Mouse (Mus musculus) heart, embryonic 11.5 days (tissue): ENCODE results near the gene Cacna2d2. TPM values are rescaled to one million over a fixed set of nuclear protein-coding genes. Genes with fewer than 3 reads are reported as not detected.

Source experiments
- ATAC-seq: fragments of 200-750 bp; cut with Nextera tagmentation; replicated peaks from 2 replicates; pipeline ENCODE4 v1.8.0; 2017; ENCODE audit warnings: moderate library complexity; ENCODE audit not compliant: insufficient number of reproducible peaks, low FRiP score, low TSS enrichment
- H3K27ac ChIP-seq: fragments of 300-500 bp; sonication (generic); 2 replicates; pipeline ENCODE4 v1.5.1; 2014; ENCODE audit warnings: mild to moderate bottlenecking, low read depth, low read length
- H3K27me3 ChIP-seq: fragments of 300-500 bp; sonication (generic); 2 replicates; pipeline ENCODE4 v1.6.1; 2014; ENCODE audit warnings: mild to moderate bottlenecking, low read length, mixed read lengths; ENCODE audit not compliant: control insufficient read depth, insufficient read depth
- H3K36me3 ChIP-seq: fragments of 300-500 bp; sonication (generic); 2 replicates; pipeline ENCODE4 v1.6.1; 2014; ENCODE audit warnings: mild to moderate bottlenecking, low read length, moderate library complexity, mixed read lengths; ENCODE audit not compliant: control insufficient read depth, insufficient read depth
- H3K4me1 ChIP-seq: fragments of 300-500 bp; sonication (generic); 2 replicates; pipeline ENCODE4 v1.6.1; 2014; ENCODE audit warnings: low read length; ENCODE audit not compliant: control insufficient read depth, insufficient read depth
- H3K4me2 ChIP-seq: fragments of 300-500 bp; sonication (generic); 2 replicates; pipeline ENCODE4 v1.6.1; 2014; ENCODE audit warnings: mild to moderate bottlenecking, moderate library complexity
- H3K4me3 ChIP-seq: fragments of 300-500 bp; sonication (generic); 2 replicates; pipeline ENCODE4 v1.5.1; 2014; ENCODE audit warnings: low read depth, low read length
- H3K9ac ChIP-seq: fragments of 300-500 bp; sonication (generic); 2 replicates; pipeline ENCODE4 v1.6.1; 2014; ENCODE audit warnings: mild to moderate bottlenecking, low read depth, low read length, moderate library complexity
- H3K9me3 ChIP-seq: fragments of 300-500 bp; sonication (generic); replicated peaks from 2 replicates; pipeline ENCODE4 v1.6.1; 2016; ENCODE audit warnings: low read length; ENCODE audit not compliant: control insufficient read depth
- WGBS: fragments of 180-500 bp; shearing (Covaris S2); extraction: QIAGEN DNeasy Blood & Tissue Kit; methylation state at CpG from one replicate; pipeline ENCODE4 v1.1.7; 2014; ENCODE audit not compliant: insufficient replicate concordance; 5-methylcytosine and 5-hydroxymethylcytosine counted together
- polyA plus RNA-seq: library from polyadenylated mRNA; unstranded; fragments of >200 nt; fragmentation: Nextera tagmentation; extraction: Ambion mirVana; gene quantifications from 2 replicates; pipeline ENCODE4 v1.2.1, GENCODE M21; 2014

The Cacna2d2 gene
- polyA plus RNA-seq, 1 experiment from 2014 or later = 7.1 TPM

DNA sequence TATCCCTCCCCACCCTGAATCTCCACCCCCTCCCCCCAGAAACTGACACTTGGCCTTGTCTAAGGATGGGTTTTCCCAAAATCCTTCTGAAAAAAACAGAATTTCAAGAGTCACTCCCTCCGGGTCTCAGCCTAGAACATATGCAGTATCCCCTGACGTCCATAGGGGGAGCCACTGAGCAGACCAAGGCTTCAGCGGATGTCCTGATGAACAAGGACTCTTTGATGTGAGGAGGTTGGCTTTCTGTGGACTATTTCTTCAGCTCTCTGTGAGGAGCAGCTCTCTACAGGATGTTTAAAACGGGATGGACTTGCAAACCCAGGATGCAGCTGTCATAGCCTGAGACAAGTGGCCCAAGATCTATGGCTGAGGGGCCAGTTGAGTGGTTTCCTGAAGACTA, 53.1 kb downstream of the Cacna2d2 start:
- peaks cover 12% of the 10 kb centered on the region for H3K4me1 ChIP-seq

DNA sequence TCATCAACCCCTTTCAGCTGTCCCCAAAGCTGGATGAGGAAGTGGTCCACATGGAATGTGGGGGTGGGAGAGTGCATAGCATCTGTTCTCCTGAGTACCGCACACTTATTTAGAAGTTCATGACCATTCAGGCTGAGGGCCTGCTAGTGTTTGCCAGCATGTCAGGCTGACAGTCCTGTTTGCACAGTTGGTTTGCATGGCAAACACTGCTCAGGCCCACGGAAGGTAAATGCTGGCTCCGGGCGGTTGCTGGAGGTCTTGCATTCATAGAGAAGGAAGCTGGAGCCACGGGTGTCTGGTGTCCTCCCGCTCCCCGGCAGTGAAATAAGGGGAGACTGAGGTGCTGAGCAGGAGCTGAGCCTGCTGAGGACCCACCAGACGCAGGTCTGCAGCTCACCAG, 53.7 kb downstream of the Cacna2d2 start:
- Histone ChIP-seq H3K9me3 (no peaks in the 10 kb centered on the region), H3K27ac (no peak overlapping the region), H3K27me3 (peaks cover 13% of the 10 kb centered on the region), H3K4me1 (peaks cover 12% of the 10 kb centered on the region), H3K4me2 (no peak overlapping the region), H3K9ac (no peak overlapping the region), H3K36me3 (no peaks in the 10 kb centered on the region), H3K4me3 (no peak overlapping the region)
- WGBS = 76% methylated on average over 8 of the region's 8 CpGs
- ATAC-seq = no peak

More for the DNA sequence above, 53.1 kb downstream of the Cacna2d2 start:
- H3K27ac ChIP-seq = no peak overlapping the region
- peaks cover 13% of the 10 kb centered on the region for H3K27me3 ChIP-seq
- H3K9me3 ChIP-seq = no peaks in the 10 kb centered on the region
- WGBS = 22% methylated on average over 4 of the region's 4 CpGs
- H3K4me3 ChIP-seq = no peak overlapping the region
- ATAC-seq = no peak
- H3K9ac ChIP-seq = no peak overlapping the region
- no peaks in the 10 kb centered on the region for H3K36me3 ChIP-seq
- no peak overlapping the region for H3K4me2 ChIP-seq

DNA sequence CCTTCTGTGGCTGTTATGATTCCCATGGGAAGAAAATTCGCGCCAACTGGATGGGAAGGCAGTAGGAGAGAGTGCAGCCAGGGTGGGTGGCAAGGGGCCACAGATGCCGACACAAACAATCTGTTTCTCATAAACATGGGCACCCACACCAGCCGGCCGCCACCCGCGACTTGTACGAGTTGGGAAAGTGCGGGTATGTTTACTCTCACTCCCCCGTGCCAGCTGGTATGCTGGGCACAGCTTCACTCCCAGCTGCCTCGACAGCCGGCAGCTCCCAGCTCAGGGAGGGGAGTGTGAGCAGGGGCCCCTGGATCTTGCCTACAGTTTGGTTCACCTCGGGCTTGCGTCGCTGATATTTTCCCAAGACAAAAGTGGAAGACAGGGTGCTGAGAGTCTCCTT, 57.3 kb downstream of the Cacna2d2 start:
- Histone ChIP-seq H3K27me3 (0 out of 2 replicates have a peak, but pooled peaks cover 4% of the 10 kb centered on the region), H3K9me3 (no peaks in the 10 kb centered on the region), H3K27ac (no peak overlapping the region), H3K4me2 (no peak overlapping the region), H3K4me1 (peaks cover 10% of the 10 kb centered on the region), H3K36me3 (no peaks in the 10 kb centered on the region), H3K9ac (no peak overlapping the region), H3K4me3 (no peak overlapping the region)
- ATAC-seq = no peak
- WGBS = 63% methylated on average over 15 of the region's 15 CpGs

DNA sequence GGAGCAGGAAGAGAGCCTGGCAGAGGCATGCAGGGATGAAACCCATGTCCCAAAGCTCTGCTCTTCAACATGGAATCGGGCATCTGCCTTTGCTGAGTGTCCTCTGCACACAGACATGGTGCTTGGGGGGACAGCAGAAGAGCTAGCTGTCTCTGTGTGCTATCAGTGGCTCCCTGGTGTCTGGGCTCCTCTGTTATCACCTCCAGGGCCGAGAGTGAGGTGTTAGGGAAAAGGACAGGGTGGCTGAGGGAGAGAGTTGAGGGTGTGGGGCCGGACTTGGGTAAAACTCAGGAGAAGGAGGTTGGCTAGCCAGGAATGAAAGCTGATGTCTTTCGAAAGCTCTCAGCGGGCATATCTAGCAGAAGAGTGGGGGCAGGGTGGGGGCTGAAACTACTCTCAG, 63.5 kb downstream of the Cacna2d2 start:
- no peaks in the 10 kb centered on the region for H3K9me3 ChIP-seq
- peak; percentile 60; the same call in 1 of the 2 replicates for ATAC-seq
- 20% methylated on average over 5 of the region's 5 CpGs for WGBS
- H3K9ac ChIP-seq = no peak overlapping the region
- H3K27ac ChIP-seq = peak overlapping the region; percentile 90
- H3K4me1 ChIP-seq = peaks cover 32% of the 10 kb centered on the region
- H3K36me3 ChIP-seq = no peaks in the 10 kb centered on the region
- H3K4me3 ChIP-seq = no peak overlapping the region
- H3K4me2 ChIP-seq = peak overlapping the region; percentile 1; the same call in 1 of the 2 replicates
- 0 out of 2 replicates have a peak, but pooled peaks cover 3% of the 10 kb centered on the region for H3K27me3 ChIP-seq

DNA sequence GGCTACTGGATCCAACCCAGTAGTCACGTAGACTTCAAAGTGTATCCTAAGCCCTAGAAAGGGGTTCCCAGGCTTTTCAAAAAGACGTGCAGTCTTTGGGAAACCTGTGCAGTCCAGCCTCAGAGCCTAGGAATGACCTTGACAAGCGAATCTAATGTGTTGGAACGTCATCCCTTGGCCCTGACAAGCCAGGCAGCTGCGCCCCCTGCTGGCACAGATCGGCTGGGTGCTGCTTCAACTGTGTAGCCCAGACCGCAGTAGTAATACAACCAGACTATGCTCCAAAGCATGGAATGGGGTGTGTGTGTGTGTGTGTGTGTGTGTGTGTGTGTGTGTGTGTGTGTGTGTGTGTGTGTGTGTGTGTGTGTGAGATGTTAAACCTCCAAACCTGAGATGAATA, 64.1 kb downstream of the Cacna2d2 start:
- H3K27ac ChIP-seq = peak overlapping the region; percentile 90
- H3K4me1 ChIP-seq = peaks cover 32% of the 10 kb centered on the region
- no peak overlapping the region for H3K4me3 ChIP-seq
- ATAC-seq = peak; percentile 69
- 0 out of 2 replicates have a peak, but pooled peaks cover 3% of the 10 kb centered on the region for H3K27me3 ChIP-seq
- H3K36me3 ChIP-seq = no peaks in the 10 kb centered on the region
- no peaks in the 10 kb centered on the region for H3K9me3 ChIP-seq
- peak overlapping the region; percentile 1; the same call in 1 of the 2 replicates for H3K4me2 ChIP-seq
- H3K9ac ChIP-seq = no peak overlapping the region
- WGBS = 7% methylated on average over 7 of the region's 7 CpGs

DNA sequence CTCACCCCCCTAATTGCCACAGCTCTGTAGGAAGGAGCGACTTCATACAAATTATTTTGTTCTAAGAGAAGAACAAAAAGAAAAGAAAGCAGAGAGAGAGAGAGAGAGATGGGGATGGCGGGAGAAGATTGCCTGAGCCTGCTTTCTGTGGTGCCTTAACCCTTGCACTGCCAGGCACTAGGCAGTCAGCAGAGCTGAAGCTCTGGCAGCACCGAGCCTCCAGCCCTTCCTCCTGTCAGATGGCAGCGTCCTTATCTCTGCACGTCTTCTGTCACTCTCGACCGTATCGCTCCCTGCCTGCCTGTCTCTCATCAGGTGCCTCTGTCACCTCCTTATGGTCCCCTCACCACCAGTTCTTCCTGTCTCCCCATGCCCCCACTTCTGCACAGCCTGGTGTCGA, 64.7 kb downstream of the Cacna2d2 start:
- peak overlapping the region; percentile 90 for H3K27ac ChIP-seq
- 0 out of 2 replicates have a peak, but pooled peaks cover 3% of the 10 kb centered on the region for H3K27me3 ChIP-seq
- no peaks in the 10 kb centered on the region for H3K36me3 ChIP-seq
- ATAC-seq = no peak; the same call in 1 of the 2 replicates
- peaks cover 32% of the 10 kb centered on the region for H3K4me1 ChIP-seq
- no peaks in the 10 kb centered on the region for H3K9me3 ChIP-seq
- 0 out of 2 replicates have a peak overlapping the region, but pooled peaks have one; percentile 16 for H3K9ac ChIP-seq
- no peak overlapping the region for H3K4me3 ChIP-seq
- WGBS = 15% methylated on average over 9 of the region's 9 CpGs
- H3K4me2 ChIP-seq = peak overlapping the region; percentile 4; the same call in 1 of the 2 replicates

DNA sequence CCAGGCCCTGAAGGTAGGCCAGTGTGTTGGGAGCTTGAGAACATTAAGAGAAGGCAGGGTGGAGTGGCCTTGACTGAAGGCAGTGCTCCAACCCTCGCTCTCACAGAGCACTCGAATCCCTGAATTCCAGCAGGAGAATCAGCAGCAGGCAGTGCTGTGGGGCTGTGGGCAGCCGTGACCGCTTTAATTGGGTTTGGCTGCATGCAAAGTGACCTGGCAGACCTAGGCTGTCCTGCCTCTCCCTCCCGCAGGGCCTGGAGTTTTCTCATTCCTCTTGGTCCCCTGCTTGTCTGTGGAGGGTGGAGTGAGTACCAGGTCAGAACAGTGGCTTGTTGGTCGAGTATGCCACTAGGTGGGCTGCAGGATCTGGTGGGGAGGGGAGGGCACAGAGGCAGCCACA, 66.2 kb downstream of the Cacna2d2 start:
- ATAC-seq = no peak
- H3K4me1 ChIP-seq = peaks cover 32% of the 10 kb centered on the region
- no peaks in the 10 kb centered on the region for H3K9me3 ChIP-seq
- WGBS = 25% methylated on average over 6 of the region's 6 CpGs
- H3K4me3 ChIP-seq = no peak overlapping the region
- H3K4me2 ChIP-seq = no peak overlapping the region
- 0 out of 2 replicates have a peak, but pooled peaks cover 3% of the 10 kb centered on the region for H3K27me3 ChIP-seq
- peak overlapping the region; percentile 22; the same call in 1 of the 2 replicates for H3K9ac ChIP-seq
- H3K36me3 ChIP-seq = no peaks in the 10 kb centered on the region
- 0 out of 2 replicates have a peak overlapping the region, but pooled peaks have one; percentile 18 for H3K27ac ChIP-seq

DNA sequence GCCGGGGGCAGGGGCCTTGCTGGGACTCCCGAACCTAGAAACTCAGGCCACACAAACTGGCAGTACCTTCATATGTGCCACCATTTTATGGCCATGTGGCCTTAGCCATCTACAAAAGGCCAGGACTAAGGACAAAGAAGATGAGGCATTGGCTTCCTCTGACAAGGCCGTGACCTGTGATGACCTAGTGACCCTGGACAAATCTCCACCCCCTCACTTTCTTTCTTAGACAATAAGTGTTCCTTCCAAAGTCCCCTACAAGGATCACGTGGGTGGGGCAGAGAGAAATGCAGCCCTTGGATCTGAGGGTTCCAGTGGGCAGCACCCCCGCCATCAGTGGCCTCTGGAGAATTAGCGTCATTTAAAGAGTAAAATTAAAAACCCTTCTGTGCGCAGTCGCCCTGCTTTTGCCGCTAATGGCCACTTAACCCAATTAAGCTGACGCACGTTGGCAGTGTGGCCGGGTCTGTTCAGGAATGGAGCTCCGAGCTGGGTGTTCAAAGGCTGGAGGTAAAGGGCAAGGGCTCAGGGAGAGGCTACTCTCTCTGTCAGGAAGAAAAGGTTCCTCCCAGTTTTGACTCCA, 69.9 kb downstream of the Cacna2d2 start:
- H3K4me2 ChIP-seq = no peak overlapping the region
- H3K9ac ChIP-seq = no peak overlapping the region
- ATAC-seq = no peak
- peaks cover 19% of the 10 kb centered on the region for H3K4me1 ChIP-seq
- WGBS = 75% methylated on average over 13 of the region's 13 CpGs
- no peaks in the 10 kb centered on the region for H3K36me3 ChIP-seq
- H3K27ac ChIP-seq = no peak overlapping the region
- no peaks in the 10 kb centered on the region for H3K9me3 ChIP-seq
- no peak overlapping the region for H3K4me3 ChIP-seq
- H3K27me3 ChIP-seq = 0 out of 2 replicates have a peak, but pooled peaks cover 3% of the 10 kb centered on the region

DNA sequence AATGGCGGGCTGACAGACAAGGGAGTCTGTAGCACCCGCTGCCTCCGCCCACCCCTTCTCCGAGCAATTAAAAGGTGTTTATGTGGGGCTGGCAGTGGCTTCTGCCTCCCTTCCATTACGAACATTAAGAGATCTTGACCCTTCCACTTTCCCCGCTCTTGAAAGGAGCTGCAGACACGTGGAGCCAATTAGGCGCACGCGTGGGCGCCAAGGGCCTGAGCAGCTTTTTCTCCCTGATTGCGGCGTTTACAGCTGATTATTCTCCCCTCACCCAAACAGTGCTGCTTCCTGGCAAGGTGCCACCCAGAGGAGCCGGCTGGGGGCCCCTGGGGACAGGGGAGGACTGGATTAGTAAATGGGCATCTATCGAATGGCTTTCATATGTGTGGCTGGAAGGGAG, 71.0 kb downstream of the Cacna2d2 start:
- Histone ChIP-seq H3K27ac (no peak overlapping the region), H3K9ac (no peak overlapping the region), H3K4me3 (no peak overlapping the region), H3K4me1 (peaks cover 8% of the 10 kb centered on the region), H3K9me3 (no peaks in the 10 kb centered on the region), H3K36me3 (no peaks in the 10 kb centered on the region), H3K27me3 (0 out of 2 replicates have a peak, but pooled peaks cover 3% of the 10 kb centered on the region), H3K4me2 (no peak overlapping the region)
- no peak for ATAC-seq
- 73% methylated on average over 15 of the region's 15 CpGs for WGBS
